Mouse (Mus musculus): ENCODE results near the gene Tbc1d16.
A peak's percentile ranks its signal among the peaks of the same experiment; 100 is the strongest.

Tbc1d16 gene

DNA sequence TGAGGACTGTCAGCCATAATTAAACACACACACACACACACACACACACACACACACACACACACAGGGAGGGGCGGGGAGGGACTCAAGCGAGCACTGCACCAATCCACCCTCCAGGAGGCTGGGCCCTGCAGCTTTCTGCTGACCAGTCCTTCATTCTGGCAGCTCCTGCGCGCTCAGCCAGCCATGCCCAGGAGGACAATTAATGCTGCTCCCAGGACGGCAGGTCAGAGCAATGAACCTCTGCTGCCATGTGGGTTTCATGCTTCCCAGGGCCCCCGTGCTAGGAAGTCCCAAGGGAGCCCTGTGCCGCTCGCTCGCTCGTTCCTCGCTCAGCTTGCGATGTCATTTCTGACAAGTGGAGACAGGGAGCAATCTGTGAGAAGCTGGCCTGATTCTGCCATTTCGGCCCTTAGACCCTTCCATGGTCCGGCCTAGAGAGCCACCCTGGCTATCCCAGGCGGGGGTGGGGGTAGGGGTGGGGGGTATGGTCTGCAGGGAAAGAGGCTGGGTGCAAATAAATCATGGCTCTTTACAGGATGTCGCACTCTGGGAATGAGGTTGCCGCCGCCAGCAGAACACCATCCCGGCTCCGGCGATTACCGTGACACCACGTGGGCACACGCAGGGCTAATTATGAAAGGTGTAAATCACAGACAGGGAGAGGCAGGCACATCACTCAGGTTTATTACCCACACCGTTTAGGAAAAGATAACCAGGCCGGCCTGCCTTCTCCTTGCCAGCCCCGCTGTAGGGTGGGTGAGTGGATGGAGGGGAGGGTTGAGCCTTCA lies 51.7 kb downstream of the Tbc1d16 start:
- DNase-seq (ENCODE audit: low spot score), result no peak

DNA sequence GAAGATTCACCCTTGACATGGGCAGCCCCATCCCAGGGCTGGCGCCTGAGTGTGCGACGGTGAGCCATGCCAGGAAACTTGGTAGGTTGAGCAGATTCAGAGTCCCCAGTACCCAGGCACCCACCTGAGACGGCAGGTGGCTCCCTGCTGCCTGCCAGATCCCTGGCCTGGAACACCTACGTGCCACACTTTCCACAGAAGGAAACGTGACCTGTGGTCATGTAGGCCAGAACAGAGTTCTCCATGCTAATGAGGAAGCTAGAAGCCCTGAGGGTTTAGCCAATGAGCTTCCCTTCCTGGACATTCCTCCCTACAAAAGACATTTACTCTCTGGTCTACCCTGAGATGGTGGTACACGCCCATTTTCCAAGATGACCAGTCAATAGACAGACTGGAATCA lies 56.7 kb downstream of the Tbc1d16 start:
- DNase-seq (ENCODE audit: low spot score), result no peak

DNA sequence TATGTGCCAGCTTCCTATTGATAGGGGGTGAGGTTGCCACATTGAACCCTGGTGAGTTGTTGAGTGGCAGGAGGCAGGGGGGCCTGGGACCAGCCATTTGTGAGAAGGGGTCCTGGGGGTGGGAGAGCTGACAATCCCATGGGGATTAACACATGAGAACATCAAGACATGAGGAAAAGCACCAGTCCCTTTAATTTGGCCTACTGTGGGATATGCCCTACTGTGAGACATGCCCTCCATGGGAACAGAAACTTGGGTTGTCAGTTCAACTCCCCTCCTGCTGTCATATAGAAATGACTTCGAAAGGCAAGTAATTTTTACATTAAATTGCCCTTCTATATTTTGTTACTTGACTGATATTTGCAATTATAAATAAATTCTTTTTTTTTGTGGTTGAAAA lies 59.4 kb downstream of the Tbc1d16 start:
- no peak for DNase-seq (ENCODE audit: low spot score)

DNA sequence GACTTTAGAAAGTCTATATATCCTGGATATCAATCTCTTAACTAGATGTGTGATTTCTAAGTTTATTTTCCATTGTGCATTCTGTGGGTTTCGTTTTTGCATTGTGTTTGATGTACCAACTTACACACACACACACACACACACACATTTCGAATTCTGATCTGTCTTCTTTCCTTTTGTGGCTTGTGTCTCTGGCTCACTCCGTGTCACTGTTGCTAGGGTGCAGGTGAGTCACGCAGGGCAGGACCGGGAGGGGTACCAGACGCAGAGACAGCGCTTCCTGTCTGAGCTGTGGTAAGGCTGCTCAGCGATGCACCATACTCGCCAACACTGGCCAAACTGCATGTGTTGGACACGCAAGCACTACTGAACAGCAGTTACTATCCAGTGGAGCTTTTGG lies 62.3 kb downstream of the Tbc1d16 start:
- DNase-seq (ENCODE audit: low spot score), result no peak

DNA sequence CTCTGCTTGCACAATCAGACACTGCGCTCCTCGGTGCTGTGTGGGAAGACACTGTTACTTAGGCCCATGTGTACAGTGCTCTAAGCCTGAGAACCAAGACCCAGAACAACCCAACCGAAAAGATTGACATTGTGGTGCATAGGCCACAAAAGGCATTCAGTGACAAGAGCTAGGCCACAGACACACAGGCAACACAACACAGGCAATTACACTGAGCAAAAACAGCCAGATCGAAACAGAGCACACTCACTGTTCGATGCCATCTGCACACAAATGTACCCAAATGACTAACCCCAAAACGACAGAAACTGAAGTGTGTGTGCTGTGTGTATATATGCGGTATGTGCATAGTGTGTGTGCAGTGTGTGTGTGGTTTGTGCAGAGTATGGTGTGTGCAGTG lies 63.9 kb downstream of the Tbc1d16 start:
- no peak for DNase-seq (ENCODE audit: low spot score)

DNA sequence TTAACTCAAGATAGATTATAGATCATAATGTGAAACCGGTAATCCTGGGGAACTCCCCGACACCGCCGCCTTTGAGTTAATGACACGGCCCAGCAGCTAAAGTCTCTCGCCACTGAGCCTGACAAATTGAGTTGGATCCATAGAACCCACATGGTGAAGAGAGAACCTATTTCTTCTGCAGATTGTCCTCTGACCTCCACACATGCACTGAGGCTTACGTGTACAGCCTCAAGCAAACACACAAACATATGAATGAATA lies 64.6 kb downstream of the Tbc1d16 start:
- no peak for DNase-seq (ENCODE audit: low spot score)

DNA sequence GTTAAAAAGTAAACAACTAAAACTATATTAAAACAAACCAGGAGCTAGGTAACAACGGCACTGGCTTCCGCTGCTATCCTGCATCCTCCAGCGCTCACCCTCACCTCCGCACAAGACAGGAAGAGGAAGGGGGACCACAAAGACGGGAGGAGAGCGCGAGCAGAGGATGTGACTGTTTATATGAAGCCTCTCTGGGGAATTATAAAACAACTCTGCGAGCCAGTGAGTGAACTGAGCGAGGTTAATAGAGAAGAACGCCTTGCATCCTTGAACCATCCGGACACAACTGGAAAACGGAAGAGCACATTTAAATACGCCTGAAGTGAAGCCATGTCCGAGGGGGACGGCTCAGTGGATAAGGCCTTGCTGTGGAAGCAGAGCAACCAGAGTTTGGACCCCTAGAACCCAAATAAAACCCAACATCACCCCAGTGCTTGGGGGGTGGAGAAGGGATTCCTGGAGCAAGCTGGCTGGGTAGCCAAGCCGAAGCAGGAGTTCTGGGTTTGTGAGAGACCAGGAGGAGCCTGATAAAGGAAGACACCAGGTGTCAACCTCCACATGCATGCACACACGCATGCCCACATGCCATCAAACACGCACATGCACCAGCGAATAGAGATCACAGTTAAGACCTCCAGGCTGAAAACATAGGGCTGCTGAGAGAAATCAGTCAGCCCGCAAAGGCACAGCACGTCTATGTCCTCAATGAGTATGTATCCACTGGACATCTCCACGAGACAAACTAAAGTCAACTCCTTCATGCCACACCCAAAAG lies 65.2 kb downstream of the Tbc1d16 start:
- no peak for DNase-seq (ENCODE audit: low spot score)

DNA sequence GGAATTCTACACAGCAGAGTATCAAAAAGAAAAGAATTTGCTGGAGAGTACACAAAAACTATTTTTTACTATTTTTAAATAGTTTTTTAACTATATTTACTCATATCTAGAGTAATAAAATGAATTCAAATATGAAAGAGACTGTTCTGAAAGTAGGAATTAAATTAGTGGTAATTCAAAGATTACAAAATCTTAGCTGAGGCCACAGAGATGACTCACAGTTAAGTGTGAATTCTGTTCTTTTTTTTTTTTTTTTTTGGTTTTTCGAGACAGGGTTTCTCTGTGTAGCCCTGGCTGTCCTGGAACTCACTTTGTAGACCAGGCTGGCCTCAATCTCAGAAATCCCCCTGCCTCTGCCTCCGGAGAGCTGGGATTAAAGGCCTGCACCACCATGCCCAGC lies 66.6 kb downstream of the Tbc1d16 start:
- no peak for DNase-seq (ENCODE audit: low spot score)

DNA sequence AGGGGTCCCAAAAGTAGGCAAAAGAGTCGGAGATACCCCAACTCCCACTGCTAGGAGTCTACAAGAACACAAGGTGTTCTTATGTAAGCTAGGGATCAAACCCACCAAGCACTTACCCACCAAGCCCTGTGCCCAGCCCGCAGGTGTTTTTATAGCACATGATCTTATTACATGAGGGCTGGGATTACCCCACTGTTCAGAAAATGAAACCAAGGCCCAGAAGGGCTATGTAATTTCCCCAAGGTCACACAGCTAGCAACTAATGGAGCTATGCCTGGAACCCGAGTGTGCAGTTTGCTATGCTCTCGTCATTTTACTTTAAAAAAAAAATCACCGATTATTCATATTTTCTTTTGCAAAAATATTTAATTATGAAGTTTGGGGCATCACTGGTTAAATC lies 68.2 kb downstream of the Tbc1d16 start:
- no peak for DNase-seq (ENCODE audit: low spot score)

DNA sequence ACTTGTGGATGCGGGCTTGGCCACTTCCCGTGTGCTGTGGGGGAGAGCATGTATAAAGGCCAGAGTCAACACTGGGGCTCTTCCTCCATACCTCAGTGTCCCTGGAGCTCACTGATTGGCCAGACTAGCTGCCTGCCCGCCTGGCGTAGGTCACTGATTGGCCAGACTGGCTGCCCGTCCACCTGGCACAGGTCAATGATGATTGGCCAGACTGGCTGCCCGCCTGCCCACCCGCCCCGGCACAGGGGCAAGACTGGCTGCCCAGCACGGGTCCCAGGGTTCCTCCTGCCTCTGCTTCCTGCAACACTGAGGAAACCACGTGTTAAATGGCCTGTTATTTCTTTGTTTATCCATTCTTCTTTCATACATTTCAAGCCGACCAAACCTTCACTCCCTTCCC lies 68.8 kb downstream of the Tbc1d16 start:
- DNase-seq (ENCODE audit: low spot score), result peak; percentile 62

DNA sequence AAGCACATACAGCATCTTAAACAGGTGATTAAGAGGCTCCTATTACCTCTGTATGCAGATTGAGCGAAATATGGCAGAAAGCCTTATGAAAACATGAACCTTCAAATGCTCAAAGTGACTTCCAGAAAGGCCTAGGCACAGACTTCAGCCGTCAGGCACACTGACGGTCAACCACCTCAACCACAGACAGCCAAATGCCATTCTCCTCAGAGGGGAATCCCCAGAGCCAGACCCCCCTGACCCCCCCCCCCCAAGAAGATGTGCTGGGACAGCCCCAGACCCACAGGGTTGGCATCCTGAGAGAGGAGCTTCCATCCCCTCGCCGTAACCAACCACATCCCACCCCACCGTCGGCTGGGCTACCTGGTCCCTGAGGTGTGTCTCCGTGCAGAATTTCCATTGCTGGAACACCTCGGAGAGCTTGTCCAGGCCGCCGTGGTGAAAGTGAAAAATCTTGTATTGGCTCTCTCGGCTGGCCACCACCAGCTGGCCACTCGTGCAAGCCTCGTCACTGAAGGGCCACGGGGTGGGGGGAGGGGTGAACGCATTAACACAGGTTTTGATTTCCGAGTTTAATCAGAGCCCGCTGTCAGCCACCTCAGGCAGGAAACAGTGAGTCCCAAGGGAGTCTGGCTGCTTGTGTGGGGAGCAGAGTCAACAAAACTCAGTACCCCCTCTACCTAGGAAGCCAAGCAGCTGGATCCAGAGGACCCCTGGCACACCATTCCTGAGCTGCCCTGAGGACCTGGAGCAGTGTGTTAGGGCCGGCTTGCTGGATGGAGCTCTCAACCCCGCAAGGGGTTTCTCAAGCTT lies 70.7 kb downstream of the Tbc1d16 start:
- no peak for DNase-seq (ENCODE audit: low spot score)

DNA sequence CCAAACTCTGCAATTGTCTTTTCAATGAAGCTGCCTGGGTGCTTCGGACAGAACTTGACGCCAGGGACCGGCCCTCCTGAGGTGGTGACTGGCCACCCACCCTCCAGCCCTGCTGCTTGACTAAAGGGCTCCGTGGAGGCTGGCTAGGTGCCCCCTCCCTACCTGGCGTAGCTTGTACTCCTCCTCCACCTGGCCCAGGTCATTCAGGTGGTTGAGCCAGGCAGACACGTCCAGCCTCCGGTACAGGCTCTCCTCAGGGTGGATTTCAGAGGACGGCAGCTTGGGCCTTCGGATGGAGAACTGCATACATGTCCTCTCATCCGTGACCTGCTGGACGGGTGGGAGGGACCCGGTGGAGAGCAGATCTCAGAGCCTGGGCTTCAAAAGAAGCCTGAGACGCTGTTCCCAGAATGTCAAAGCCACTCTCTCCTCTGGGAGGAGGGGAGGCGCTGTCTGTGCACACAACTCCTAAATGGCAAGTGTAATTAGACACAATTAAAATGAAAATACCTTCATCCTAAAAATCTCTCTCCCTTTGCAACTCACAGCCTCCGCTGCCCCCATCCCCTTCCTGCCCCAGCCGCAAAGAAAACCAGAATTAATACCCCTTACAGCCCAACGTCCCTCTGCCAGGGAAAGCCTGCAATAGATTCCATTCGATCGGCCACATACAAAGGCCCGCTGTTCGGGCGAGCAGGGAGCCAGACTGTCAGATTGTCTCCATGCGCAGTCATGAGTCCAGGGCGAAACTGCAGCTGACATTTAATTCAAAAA lies 71.6 kb downstream of the Tbc1d16 start:
- no peak for DNase-seq (ENCODE audit: low spot score)

DNA sequence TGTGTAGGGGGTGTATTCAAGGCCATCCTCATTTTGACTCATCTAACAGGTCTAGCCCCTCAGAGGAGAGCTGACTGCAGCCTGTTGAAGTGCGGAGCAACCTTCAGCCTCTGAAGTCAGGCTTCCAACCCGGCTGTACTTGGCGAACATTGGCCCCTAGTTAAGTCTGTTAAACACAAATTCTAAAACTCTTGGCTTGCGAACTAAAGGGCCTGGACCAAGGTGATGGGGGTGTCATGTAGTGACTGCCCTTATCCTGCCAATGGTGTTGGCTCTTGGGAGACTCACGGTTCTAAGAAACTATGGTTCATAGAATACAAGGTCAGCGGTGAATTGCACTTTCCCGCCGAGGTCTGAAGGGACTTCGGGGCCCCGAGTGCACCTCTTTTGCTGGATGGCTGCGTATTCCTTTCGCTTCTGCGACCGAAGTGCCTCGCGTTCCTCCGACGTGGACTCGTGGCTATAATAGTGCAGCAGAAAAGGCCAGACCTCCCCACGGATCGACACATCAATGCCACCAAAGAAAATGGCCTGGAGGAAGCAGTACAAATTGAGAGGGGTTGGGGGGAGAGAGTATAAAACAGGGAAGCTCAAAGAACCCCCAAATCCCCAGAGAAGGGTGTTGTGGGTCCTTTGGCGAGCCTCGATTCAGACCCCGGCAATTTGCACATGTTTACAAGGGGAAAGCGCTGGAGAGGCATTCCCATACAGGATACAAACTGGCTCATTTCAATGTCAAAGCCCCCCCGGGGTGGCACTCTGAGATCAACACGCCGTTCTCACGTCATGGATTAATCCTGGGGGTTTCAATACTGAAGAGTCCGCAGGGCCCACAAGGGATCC lies 72.4 kb downstream of the Tbc1d16 start:
- DNase-seq (ENCODE audit: low spot score), result no peak

DNA sequence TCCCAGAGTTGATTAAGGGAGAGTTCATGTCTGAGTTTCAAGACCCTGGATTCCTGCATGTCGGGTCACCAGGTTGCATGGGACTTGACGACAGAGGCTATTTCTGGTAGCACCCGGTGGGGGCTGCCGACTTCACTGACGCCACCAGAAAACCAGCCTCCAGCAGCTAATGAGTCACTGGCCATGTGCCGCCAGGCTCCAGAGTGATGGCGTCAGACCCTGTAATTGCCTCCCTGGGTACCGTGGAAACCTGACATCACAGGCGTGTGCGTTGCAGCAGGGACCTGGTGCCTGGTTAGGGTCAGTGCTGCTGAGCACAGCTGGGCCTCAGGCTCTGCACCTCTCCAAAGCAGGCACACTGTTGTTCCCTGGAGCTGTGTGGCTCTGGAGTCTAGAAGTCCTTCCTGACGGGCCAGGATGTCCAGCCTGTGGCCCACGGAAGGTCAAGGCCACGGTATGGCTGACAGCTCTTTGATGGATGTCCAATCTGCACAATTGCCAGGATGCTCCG lies 75.9 kb downstream of the Tbc1d16 start:
- no peak for DNase-seq (ENCODE audit: low spot score)

DNA sequence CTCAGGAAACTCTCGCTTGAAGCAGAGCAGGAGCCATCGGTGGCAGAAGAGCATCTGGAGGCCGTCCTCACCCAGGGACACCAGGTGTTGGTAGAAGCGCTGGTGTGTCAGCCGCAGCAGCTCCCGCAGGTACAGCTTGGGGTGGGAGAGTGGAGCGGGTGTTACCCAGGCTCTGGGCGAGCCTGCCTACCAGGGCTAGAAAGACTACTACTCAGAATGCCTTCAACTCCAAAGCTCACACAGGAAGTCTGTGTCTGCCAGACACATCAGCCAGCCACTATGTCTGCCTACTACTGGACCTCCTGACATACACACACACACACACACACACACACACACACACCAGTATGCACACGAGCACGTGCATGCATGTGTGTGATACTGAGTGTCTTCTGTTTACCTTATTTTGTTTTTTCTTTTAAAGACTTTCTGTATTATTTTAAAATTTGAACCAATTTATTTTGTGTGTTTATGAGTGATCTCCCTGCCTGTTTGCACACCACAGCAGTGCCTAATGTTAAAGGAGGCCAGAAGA lies 77.2 kb downstream of the Tbc1d16 start:
- no peak for DNase-seq (ENCODE audit: low spot score)

DNA sequence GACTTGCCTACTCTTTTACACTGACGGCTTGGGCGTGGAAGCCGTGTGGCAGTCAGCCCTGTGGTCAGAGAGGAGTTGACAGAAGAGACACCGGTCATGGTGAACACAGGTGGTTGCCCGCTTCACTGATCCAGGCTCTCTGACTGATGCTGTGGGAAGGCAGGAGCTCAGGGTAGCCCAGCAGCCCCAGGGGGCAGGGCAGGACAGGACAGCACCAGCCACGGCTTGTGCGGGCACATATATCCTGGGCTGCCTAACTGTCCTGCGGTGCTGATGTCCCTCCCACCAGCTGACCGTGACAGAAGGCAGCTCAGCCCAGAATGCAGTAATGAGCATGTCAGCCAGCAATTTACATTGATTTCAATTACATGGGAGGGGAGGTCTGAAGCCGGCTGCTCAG lies 77.9 kb downstream of the Tbc1d16 start:
- no peak for DNase-seq (ENCODE audit: low spot score)

DNA sequence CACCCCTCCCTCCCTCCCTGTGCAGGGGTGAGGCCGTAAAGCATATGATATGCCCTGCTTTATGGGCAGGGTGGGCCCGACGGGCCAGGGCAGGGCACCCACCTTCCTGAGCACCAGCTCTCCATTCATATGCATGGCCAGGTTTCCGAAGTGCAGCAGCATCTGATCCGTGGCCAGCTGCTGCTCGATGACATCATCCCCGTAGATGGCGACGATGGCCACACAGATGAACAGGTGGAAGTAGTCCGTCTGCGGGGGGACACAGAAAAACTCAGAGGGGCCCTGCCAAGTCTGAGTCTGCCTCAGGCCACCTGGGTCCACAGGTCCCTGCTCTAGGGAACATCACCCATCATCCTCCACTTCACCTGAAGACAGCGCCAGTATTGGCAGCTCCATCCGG lies 79.5 kb downstream of the Tbc1d16 start:
- no peak for DNase-seq (ENCODE audit: low spot score)

DNA sequence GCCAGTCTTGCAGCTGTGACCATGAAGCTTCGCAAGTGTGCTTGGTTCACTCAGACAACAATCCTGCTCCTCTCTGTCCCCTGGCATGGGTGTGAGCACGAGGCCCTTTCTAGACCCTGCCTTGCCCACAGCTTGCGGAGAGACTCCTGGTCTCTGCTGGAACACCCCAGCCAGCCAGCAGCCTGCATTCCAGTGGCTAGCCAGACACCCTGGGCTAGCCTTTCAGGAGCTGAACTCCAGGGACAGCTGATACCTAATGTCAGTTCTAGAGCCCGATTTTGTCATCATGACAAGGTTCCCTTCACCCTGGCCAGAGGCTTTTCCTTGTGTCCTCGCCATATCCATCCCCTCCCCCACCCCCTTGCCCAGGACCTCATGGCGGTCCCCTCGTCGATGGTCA lies 81.1 kb downstream of the Tbc1d16 start:
- DNase-seq (ENCODE audit: low spot score), result no peak

DNA sequence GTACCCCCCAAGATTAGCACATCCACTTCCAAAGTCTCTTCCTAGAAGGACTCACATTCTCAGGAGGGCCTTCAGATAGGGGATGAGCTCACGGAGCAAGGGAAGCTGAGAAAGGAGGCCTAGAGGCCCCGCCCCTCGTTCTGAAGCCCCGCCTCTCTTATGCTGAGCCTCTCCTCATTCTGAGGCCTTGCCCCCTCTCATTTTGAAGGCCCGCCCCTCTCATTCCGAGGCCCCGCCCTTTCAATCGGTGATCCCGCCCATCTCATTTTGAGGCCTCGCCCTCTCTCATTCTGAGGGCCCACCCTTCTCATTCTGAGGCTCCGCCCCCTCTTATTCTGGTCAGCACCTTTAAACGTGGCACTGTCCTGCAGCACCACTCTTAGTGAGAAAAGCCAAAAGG lies 82.2 kb downstream of the Tbc1d16 start:
- DNase-seq (ENCODE audit: low spot score), result no peak

DNA sequence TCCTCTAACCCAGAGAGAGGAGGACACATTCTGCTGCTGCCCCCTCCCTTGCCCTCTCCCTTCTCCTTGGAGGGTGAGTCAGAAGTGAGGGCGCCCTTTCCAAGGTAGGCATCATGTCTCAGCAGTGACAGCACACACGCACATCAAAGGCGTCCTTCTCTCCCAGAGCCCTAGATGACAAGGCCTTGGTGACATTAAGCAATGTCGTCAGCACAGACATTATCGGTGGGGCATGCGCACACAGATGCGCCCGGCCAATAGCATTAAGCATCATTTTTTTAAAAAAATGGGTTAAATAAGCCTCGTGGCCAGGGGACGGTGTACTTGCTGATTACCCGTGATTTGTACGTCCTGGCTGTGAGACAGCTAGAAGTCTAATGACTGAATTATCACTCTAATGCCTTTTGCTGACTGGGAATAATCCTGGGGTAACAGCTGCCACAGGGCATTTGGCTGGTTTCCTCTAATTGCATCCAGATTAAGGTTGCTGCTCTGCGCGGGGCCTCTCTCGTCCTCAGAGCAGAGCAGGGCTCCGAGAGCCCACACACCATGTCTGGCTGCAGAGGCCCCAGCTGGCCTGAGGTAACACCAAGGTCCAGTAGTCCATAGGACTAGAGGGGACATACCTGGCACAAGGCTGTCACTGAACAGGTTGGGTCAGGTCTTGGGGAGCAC lies 83.4 kb downstream of the Tbc1d16 start:
- DNase-seq (ENCODE audit: low spot score), result no peak

All from yolk sac, embryonic 10.5 days (tissue).